Mouse (Mus musculus): ENCODE measurements around the gene Ift46. TPM values are rescaled to one million over a fixed set of nuclear protein-coding genes. Genes with fewer than 3 reads are reported as not detected.

Ift46 gene
- total and polyA plus RNA-seq, 3 experiments, result 30.2 to 51.9 TPM; not detected in 1

GRCm38 (mm10) chr9:44721877-44722186 is 45.9 kb upstream of the Ift46 start:
- no peaks in the 10 kb centered on the region; the same call in 1 of the 2 replicates for H3K79me2 ChIP-seq (ENCODE audit: control insufficient read depth, insufficient read depth, low read length, poor library complexity)
- peaks cover 28 to 45% of the 10 kb centered on the region in 2 experiments for H3K4me1 ChIP-seq (ENCODE audit: control insufficient read depth in 1 of 2, insufficient read depth in 2 of 2, low read length in 2 of 2)
- no peaks in the 10 kb centered on the region for H3K27me3 ChIP-seq (ENCODE audit: control insufficient read depth in 1 of 2, insufficient read depth in 2 of 2, low read length in 2 of 2)
- H3K9me3 ChIP-seq (replicated peaks; ENCODE audit: insufficient read depth, low read length), result no peaks in the 10 kb centered on the region
- H3K9ac ChIP-seq (ENCODE audit: control insufficient read depth, low read depth, low read length, poor library complexity, severe bottlenecking), result no peak overlapping the region; the same call in 1 of the 2 replicates
- H3K4me3 ChIP-seq (ENCODE audit: control insufficient read depth in 1 of 2, insufficient read depth in 1 of 2, low read depth in 2 of 2, low read length in 2 of 2), result no peak overlapping the region
- H3K27ac ChIP-seq (ENCODE audit: control insufficient read depth, low read depth, low read length), result no peak overlapping the region
- peaks cover 0 to 26% of the 10 kb centered on the region in 2 experiments; a peak in 2 of 4 replicates for H3K36me3 ChIP-seq (ENCODE audit: control insufficient read depth in 1 of 2, insufficient read depth in 2 of 2, low read length in 2 of 2)
- DNase-seq (ENCODE audit: low read depth, low spot score), result no peak
- no peak for TF ChIP-seq ZC3H11A (IDR thresholded peaks at IDR 0.05; ENCODE audit: low read depth, low read length)
- TF ChIP-seq RAD21 (IDR thresholded peaks at IDR 0.05; ENCODE audit: low read depth, low read length), result no peak
- TF ChIP-seq MYC (IDR thresholded peaks at IDR 0.05; ENCODE audit: low read depth, low read length), result no peak
- no peak for TF ChIP-seq RCOR1 (IDR thresholded peaks at IDR 0.05; ENCODE audit: low read depth, low read length)
- TF ChIP-seq E2F4 (IDR thresholded peaks at IDR 0.05; ENCODE audit: borderline replicate concordance, low read depth, low read length), result no peak
- TF ChIP-seq ZMIZ1 (IDR thresholded peaks at IDR 0.05; ENCODE audit: low read depth, low read length), result no peak
- TF ChIP-seq BHLHE40 (IDR thresholded peaks at IDR 0.05; ENCODE audit: borderline replicate concordance, low read depth, low read length), result no peak
- TF ChIP-seq SMC3 (IDR thresholded peaks at IDR 0.05; ENCODE audit: low read depth, low read length), result no peak
- no peak for TF ChIP-seq MYB (IDR thresholded peaks at IDR 0.05; ENCODE audit: low read depth, low read length)
- TF ChIP-seq HCFC1 (IDR thresholded peaks at IDR 0.05; ENCODE audit: low read depth, low read length), result no peak
- no peak for TF ChIP-seq USF1 (IDR thresholded peaks at IDR 0.05; ENCODE audit: low read depth, low read length)
- no peak for TF ChIP-seq MAZ (IDR thresholded peaks at IDR 0.05; ENCODE audit: low read depth, low read length)
- no peak for TF ChIP-seq ZNF384 (IDR thresholded peaks at IDR 0.05; ENCODE audit: low read depth, low read length)
- no peak for TF ChIP-seq MXI1 (IDR thresholded peaks at IDR 0.05; ENCODE audit: low read depth, low read length)
- no peak for TF ChIP-seq POLR2A (IDR thresholded peaks at IDR 0.05; ENCODE audit: control insufficient read depth in 1 of 2, insufficient read depth in 1 of 2, low read depth in 1 of 2, low read length in 2 of 2, poor library complexity in 1 of 2)
- TF ChIP-seq SIN3A (IDR thresholded peaks at IDR 0.05; ENCODE audit: low read length), result no peak
- TF ChIP-seq MAFK (IDR thresholded peaks at IDR 0.05; ENCODE audit: borderline replicate concordance, low read depth, low read length), result no peak

DNA sequence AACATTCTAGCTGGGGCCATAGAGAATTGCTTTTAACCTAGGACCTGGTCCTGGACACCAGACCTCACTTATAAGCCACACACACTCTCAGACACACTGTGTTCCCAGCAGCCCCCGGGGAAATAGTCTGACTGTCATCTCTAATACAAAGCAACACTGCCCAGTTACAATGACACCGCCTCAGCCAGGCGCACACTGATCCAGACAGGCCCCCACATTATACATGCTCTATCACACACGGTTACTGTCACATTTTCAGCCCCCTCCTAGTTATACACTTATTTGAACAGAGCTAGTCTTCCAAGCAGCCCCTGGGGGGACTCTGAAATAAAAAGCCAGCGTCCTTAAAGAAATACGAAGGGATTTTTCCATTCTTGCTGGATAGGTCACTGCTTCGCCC is 45.1 kb upstream of the Ift46 start:
- H3K4me3 ChIP-seq (ENCODE audit: control insufficient read depth in 1 of 2, insufficient read depth in 1 of 2, low read depth in 2 of 2, low read length in 2 of 2), result no peak overlapping the region
- no peak overlapping the region for H3K9ac ChIP-seq (ENCODE audit: control insufficient read depth, low read depth, low read length, poor library complexity, severe bottlenecking)
- H3K36me3 ChIP-seq (ENCODE audit: control insufficient read depth in 1 of 2, insufficient read depth in 2 of 2, low read length in 2 of 2), result peaks cover 0 to 21% of the 10 kb centered on the region in 2 experiments; a peak in 2 of 4 replicates
- peaks cover 22 to 39% of the 10 kb centered on the region in 2 experiments; a peak in 3 of 4 replicates for H3K4me1 ChIP-seq (ENCODE audit: control insufficient read depth in 1 of 2, insufficient read depth in 2 of 2, low read length in 2 of 2)
- no peak overlapping the region for H3K27ac ChIP-seq (ENCODE audit: control insufficient read depth, low read depth, low read length)
- H3K9me3 ChIP-seq (replicated peaks; ENCODE audit: insufficient read depth, low read length), result no peaks in the 10 kb centered on the region
- no peaks in the 10 kb centered on the region; the same call in 1 of the 2 replicates for H3K79me2 ChIP-seq (ENCODE audit: control insufficient read depth, insufficient read depth, low read length, poor library complexity)
- no peak for TF ChIP-seq POLR2A (IDR thresholded peaks at IDR 0.05; ENCODE audit: control insufficient read depth in 1 of 2, insufficient read depth in 1 of 2, low read depth in 1 of 2, low read length in 2 of 2, poor library complexity in 1 of 2)
- no peak for TF ChIP-seq POLR2AphosphoS5 (IDR thresholded peaks at IDR 0.05; ENCODE audit: borderline replicate concordance, low read depth, low read length)
- no peak for TF ChIP-seq ZMIZ1 (IDR thresholded peaks at IDR 0.05; ENCODE audit: low read depth, low read length)
- no peak for TF ChIP-seq EP300 (IDR thresholded peaks at IDR 0.05; ENCODE audit: low read depth in 1 of 2, low read length in 2 of 2)
- no peak for TF ChIP-seq MEF2A (IDR thresholded peaks at IDR 0.05; ENCODE audit: extremely low read depth, insufficient replicate concordance, low read depth, low read length, poor library complexity, severe bottlenecking)
- TF ChIP-seq UBTF (IDR thresholded peaks at IDR 0.05; ENCODE audit: borderline replicate concordance, insufficient read depth, low read depth, low read length), result no peak
- TF ChIP-seq BHLHE40 (IDR thresholded peaks at IDR 0.05; ENCODE audit: borderline replicate concordance, low read depth, low read length), result no peak
- TF ChIP-seq MAFK (IDR thresholded peaks at IDR 0.05; ENCODE audit: borderline replicate concordance, low read depth, low read length), result no peak
- no peak for TF ChIP-seq RCOR1 (IDR thresholded peaks at IDR 0.05; ENCODE audit: low read depth, low read length)
- TF ChIP-seq ZNF384 (IDR thresholded peaks at IDR 0.05; ENCODE audit: low read depth, low read length), result no peak
- no peak for TF ChIP-seq HCFC1 (IDR thresholded peaks at IDR 0.05; ENCODE audit: low read depth, low read length)
- DNase-seq (ENCODE audit: low read depth, low spot score), result no peak
- H3K27me3 ChIP-seq (ENCODE audit: control insufficient read depth in 1 of 2, insufficient read depth in 2 of 2, low read length in 2 of 2), result no peaks in the 10 kb centered on the region
